Mouse (Mus musculus) spleen, adult 2 months (tissue): ENCODE measurements around the gene Twsg1. TPM values are rescaled to one million over a fixed set of nuclear protein-coding genes. Genes with fewer than 3 reads are reported as not detected.
A peak's percentile ranks its signal among the peaks of the same experiment; 100 is the strongest.

Experiments used
- DNase-seq, 2 experiments: peaks; one replicate each; pipeline versions ENCODE4 v3.0.0 to v3.0.0-alpha.2; 2012 to 2021; ENCODE audit warnings: low spot score in 2 of 2, low read depth in 1 of 2
- H3K27ac ChIP-seq: fragments of 200-500 bp; 2 replicates; pipeline ENCODE4 v1.5.1; 2012; ENCODE audit warnings: low read length, inconsistent platforms; ENCODE audit not compliant: insufficient read depth
- H3K27me3 ChIP-seq: fragments of 200-500 bp; 2 replicates; pipeline ENCODE4 v1.6.1; 2012; ENCODE audit warnings: mild to moderate bottlenecking, moderate library complexity, low read length, inconsistent platforms; ENCODE audit not compliant: control insufficient read depth, insufficient read depth
- H3K36me3 ChIP-seq: fragments of 200-500 bp; 2 replicates; pipeline ENCODE4 v1.6.1; 2012; ENCODE audit warnings: mild to moderate bottlenecking, low read length, inconsistent platforms; ENCODE audit not compliant: control insufficient read depth, insufficient read depth
- H3K4me1 ChIP-seq: fragments of 200-500 bp; 2 replicates; pipeline ENCODE4 v1.6.1; 2011; ENCODE audit warnings: inconsistent platforms; ENCODE audit not compliant: control insufficient read depth, insufficient read depth, insufficient read length
- H3K4me3 ChIP-seq: fragments of 200-500 bp; 2 replicates; pipeline ENCODE4 v1.5.1; 2011; ENCODE audit warnings: mild to moderate bottlenecking, inconsistent platforms; ENCODE audit not compliant: insufficient read depth, insufficient read length; ENCODE audit errors: extremely low read depth
- CTCF ChIP-seq: fragments of 200-500 bp; IDR thresholded peaks from 2 replicates; pipeline ENCODE4 v1.5.1; 2011; ENCODE audit warnings: mild to moderate bottlenecking, inconsistent platforms; ENCODE audit not compliant: insufficient read depth, insufficient read length, insufficient replicate concordance; ENCODE audit errors: extremely low read depth
- POLR2A ChIP-seq: fragments of 200-500 bp; IDR thresholded peaks from 2 replicates; pipeline ENCODE4 v1.6.1; 2011; ENCODE audit warnings: low read depth, low read length, inconsistent platforms
- WGBS: fragments of 180-500 bp; shearing (Covaris S2); methylation state at CpG from one replicate; pipeline ENCODE4 v1.1.7; 2018; 5-methylcytosine and 5-hydroxymethylcytosine counted together
- polyA plus RNA-seq: library from polyadenylated mRNA; depleted of rRNA; stranded (reverse); fragments of >200 nt; gene quantifications from 2 replicates; pipeline ENCODE4 v1.2.3, GENCODE M21; 2012; rRNA removed

Gene Twsg1
- polyA plus RNA-seq, 1 experiment, result 12.9 TPM

- TF ChIP-seq POLR2A, result no peak
- TF ChIP-seq CTCF, result no peak
- Histone ChIP-seq H3K27ac (no peak overlapping the region), H3K4me1 (peaks cover 4% of the 10 kb centered on the region; the same call in 1 of the 2 replicates), H3K27me3 (no peaks in the 10 kb centered on the region), H3K36me3 (no peaks in the 10 kb centered on the region), H3K4me3 (no peak overlapping the region)
- 73% methylated on average over 6 of the region's 6 CpGs for WGBS
- no peak for DNase-seq
Observed at GRCm38 (mm10) chr17:65877026-65877425, 74.0 kb downstream of the Twsg1 start.

GRCm38 (mm10) chr17:65873834-65874233, 77.2 kb downstream of the Twsg1 start:
- no peak for TF ChIP-seq POLR2A
- no peak overlapping the region for H3K4me3 ChIP-seq
- H3K27me3 ChIP-seq, result no peaks in the 10 kb centered on the region
- H3K36me3 ChIP-seq, result no peaks in the 10 kb centered on the region
- no peak for DNase-seq
- H3K27ac ChIP-seq, result no peak overlapping the region
- H3K4me1 ChIP-seq, result peaks cover 6% of the 10 kb centered on the region; the same call in 1 of the 2 replicates
- WGBS, result 81% methylated on average over 11 of the region's 11 CpGs

- peaks cover 6% of the 10 kb centered on the region; the same call in 1 of the 2 replicates for H3K4me1 ChIP-seq
- H3K27ac ChIP-seq, result no peak overlapping the region
- WGBS, result 90% methylated on average over 4 of the region's 4 CpGs
- H3K4me3 ChIP-seq, result no peak overlapping the region
- no peaks in the 10 kb centered on the region for H3K27me3 ChIP-seq
- TF ChIP-seq POLR2A (no peak), CTCF (no peak)
- H3K36me3 ChIP-seq, result no peaks in the 10 kb centered on the region
- no peak for DNase-seq
Observed at GRCm38 (mm10) chr17:65873156-65873555, 77.9 kb downstream of the Twsg1 start.

GRCm38 (mm10) chr17:65872652-65873051, 78.4 kb downstream of the Twsg1 start:
- peak; percentile 47 to 63 for DNase-seq
- Histone ChIP-seq H3K4me1 (peaks cover 6% of the 10 kb centered on the region; the same call in 1 of the 2 replicates), H3K27ac (no peak overlapping the region), H3K27me3 (no peaks in the 10 kb centered on the region), H3K36me3 (no peaks in the 10 kb centered on the region), H3K4me3 (no peak overlapping the region)
- WGBS, result 40% methylated on average over 6 of the region's 6 CpGs
- TF ChIP-seq POLR2A (no peak), CTCF (peak; percentile 67; the same call in 1 of the 2 replicates)

- Histone ChIP-seq H3K36me3 (no peaks in the 10 kb centered on the region), H3K4me1 (peaks cover 6% of the 10 kb centered on the region; the same call in 1 of the 2 replicates), H3K4me3 (no peak overlapping the region), H3K27ac (peak overlapping the region; percentile 2; the same call in 1 of the 2 replicates), H3K27me3 (no peaks in the 10 kb centered on the region)
- no peak for TF ChIP-seq POLR2A
- no peak for TF ChIP-seq CTCF
- no peak for DNase-seq
- 15% methylated on average over 6 of the region's 6 CpGs for WGBS
Observed at GRCm38 (mm10) chr17:65872051-65872450, 79.0 kb downstream of the Twsg1 start.

Other genes with a start within 250 kb of the Twsg1 start
- gene Rab31, start 178.5 kb downstream of the Twsg1 start, polyA plus RNA-seq, result 11.0 and 12.3 TPM in 2 replicates
- gene Ppp4r1, start 168.7 kb downstream of the Twsg1 start, polyA plus RNA-seq, result 23.1 and 23.3 TPM in 2 replicates
- 22.7 and 26.6 TPM in 2 replicates for gene Ralbp1, start 65.4 kb downstream of the Twsg1 start, polyA plus RNA-seq
- 3.5 and 3.9 TPM in 2 replicates for gene Ankrd12, start 125.9 kb upstream of the Twsg1 start, polyA plus RNA-seq
- 15.3 and 16.4 TPM in 2 replicates for gene Ndufv2, start 150.3 kb upstream of the Twsg1 start, polyA plus RNA-seq
- gene Washc1, start 160.3 kb upstream of the Twsg1 start, polyA plus RNA-seq, result 36.3 and 43.7 TPM in 2 replicates
- 6.7 and 7.3 TPM in 2 replicates for gene Ddx11, start 172.3 kb upstream of the Twsg1 start, polyA plus RNA-seq